Mouse (Mus musculus) adrenal gland, postnatal 25 days (tissue): ENCODE data around the gene Olfr1006. TPM values are rescaled to one million over a fixed set of nuclear protein-coding genes. Genes with fewer than 3 reads are reported as not detected.
"Not testable (repeated sequence)": the region's sequence is repeated elsewhere in the genome, so short reads cannot be mapped to it uniquely, and the experiment has no call there.

Experiments used
- DNase-seq: peaks from one replicate; pipeline ENCODE4 v3.0.0; 2021; ENCODE audit warnings: mixed read lengths
- long read RNA-seq: library from polyadenylated mRNA; stranded (forward); transcript quantifications from one replicate; pipeline ENCODE4 v2.0.0, GENCODE M21; 2021
- total RNA-seq: library from RNA; stranded (reverse); gene quantifications from 2 replicates; pipeline ENCODE4 v1.2.3, GENCODE M21; 2021

The Olfr1006 gene
- not detected in 2 replicates for total RNA-seq
- long read RNA-seq: 0 reads

- no peak for DNase-seq
Measured at GRCm38 (mm10) chr2:85678667-85679066, at the start of gene Olfr1006. Olfr1006 (minus strand) TSS chr2:85678767.

- DNase-seq: no peak
Measured at GRCm38 (mm10) chr2:85725793-85726192, 47.2 kb upstream of the Olfr1006 start.

GRCm38 (mm10) chr2:85715119-85715518 lies 36.6 kb upstream of the Olfr1006 start, which contains the start of gene Olfr1009:
Olfr1009 (plus strand) TSS chr2:85715419.
- DNase-seq: no peak

GRCm38 (mm10) chr2:85711159-85711558 lies 32.6 kb upstream of the Olfr1006 start:
- DNase-seq: no peak

- DNase-seq: not testable (repeated sequence)
Measured at GRCm38 (mm10) chr2:85710680-85711079, 32.1 kb upstream of the Olfr1006 start.

GRCm38 (mm10) chr2:85689131-85689530 lies 10.6 kb upstream of the Olfr1006 start, which contains the start of gene Olfr1008:
Olfr1008 (plus strand) TSS chr2:85689431.
- DNase-seq: no peak

GRCm38 (mm10) chr2:85664355-85664754 lies 14.2 kb downstream of the Olfr1006 start, which contains the start of gene Olfr154:
Olfr154 (minus strand) TSS chr2:85664455.
- not testable (repeated sequence) for DNase-seq

- DNase-seq: no peak
Measured at GRCm38 (mm10) chr2:85650604-85651003, 28.0 kb downstream of the Olfr1006 start, which contains the start of gene Olfr1002. Olfr1002 (minus strand) TSS chr2:85650704.

Other genes with a start within 250 kb of the Olfr1006 start
- gene Olfr994, start 242.3 kb downstream of the Olfr1006 start, total RNA-seq: not detected in 2 replicates
- not detected in 2 replicates for gene Olfr995, start 235.1 kb downstream of the Olfr1006 start, total RNA-seq
- 0.38 and 0.39 TPM in 2 replicates for gene 4833423E24Rik, start 159.7 kb downstream of the Olfr1006 start, total RNA-seq
- gene Olfr996, start 99.6 kb downstream of the Olfr1006 start, total RNA-seq: not detected in 2 replicates
- gene Olfr998, start 89.8 kb downstream of the Olfr1006 start, total RNA-seq: not detected in 2 replicates
- gene Olfr1000, start 66.9 kb downstream of the Olfr1006 start, total RNA-seq: not detected in 2 replicates
- gene Olfr1002, start 28.1 kb downstream of the Olfr1006 start, total RNA-seq: not detected in 2 replicates
- not detected in 2 replicates for gene Olfr154, start 14.3 kb downstream of the Olfr1006 start, total RNA-seq
- not detected in 2 replicates for gene Olfr1008, start 10.7 kb upstream of the Olfr1006 start, total RNA-seq
- gene Olfr1009, start 36.7 kb upstream of the Olfr1006 start, total RNA-seq: 0.30 TPM in 1 of 2 replicates, not detected in the other
- not detected in 2 replicates for gene Olfr1012, start 84.0 kb upstream of the Olfr1006 start, total RNA-seq
- 0.06 TPM in 1 of 2 replicates, not detected in the other for gene Olfr1013, start 88.3 kb upstream of the Olfr1006 start, total RNA-seq
- gene Olfr1014, start 93.9 kb upstream of the Olfr1006 start, total RNA-seq: 0.38 TPM in 1 of 2 replicates, not detected in the other
- not detected in 2 replicates for gene Olfr1015, start 103.2 kb upstream of the Olfr1006 start, total RNA-seq
- gene Olfr1016, start 123.8 kb upstream of the Olfr1006 start, total RNA-seq: not detected in 2 replicates
- not detected in 2 replicates for gene Olfr1018, start 139.7 kb upstream of the Olfr1006 start, total RNA-seq
- gene Olfr1019, start 166.7 kb upstream of the Olfr1006 start, total RNA-seq: not detected in 2 replicates
- not detected in 2 replicates for gene Olfr1020, start 168.3 kb upstream of the Olfr1006 start, total RNA-seq
- gene Olfr1022, start 189.8 kb upstream of the Olfr1006 start, total RNA-seq: not detected in 2 replicates
- gene Olfr1023, start 206.9 kb upstream of the Olfr1006 start, total RNA-seq: not detected in 2 replicates
- gene Olfr1024, start 226.3 kb upstream of the Olfr1006 start, total RNA-seq: not detected in 2 replicates
- gene Olfr1025-ps1, start 236.4 kb upstream of the Olfr1006 start, total RNA-seq: not detected in 2 replicates
- gene Olfr1026, start 242.8 kb upstream of the Olfr1006 start, total RNA-seq: not detected in 2 replicates